Mouse (Mus musculus): Measurements from ENCODE around the gene Ssbp1.

GRCm38 (mm10) chr6:40476132-40476531 is 5.0 kb downstream of the Ssbp1 start:
- no peak for TF ChIP-seq CTCF (IDR thresholded peaks at IDR 0.05; ENCODE audit: borderline replicate concordance, insufficient read depth, low read length)
- no peak for TF ChIP-seq POLR2A (IDR thresholded peaks at IDR 0.05; ENCODE audit: low read depth, low read length)

All from embryonic fibroblast, embryonic 13.5 days (primary cell).